Mouse (Mus musculus) macrophage (primary cell): ENCODE results near the gene Hist1h4b. TPM values are rescaled to one million over a fixed set of nuclear protein-coding genes. Genes with fewer than 3 reads are reported as not detected.
A peak's percentile ranks its signal among the peaks of the same experiment; 100 is the strongest.
"Not testable (repeated sequence)": the region's sequence is repeated elsewhere in the genome, so short reads cannot be mapped to it uniquely, and the experiment has no call there.

Experiments used
- H3K27ac ChIP-seq: fragments of 350-480 bp; formaldehyde crosslinking; 2 replicates; pipeline ENCODE4 v1.9.0; 2021
- H3K36me3 ChIP-seq: fragments of 350-480 bp; formaldehyde crosslinking; 2 replicates; pipeline ENCODE4 v1.9.0; 2021; ENCODE audit errors: inconsistent target
- H3K4me3 ChIP-seq: fragments of 350-480 bp; formaldehyde crosslinking; 2 replicates; pipeline ENCODE4 v1.9.0; 2021; ENCODE audit errors: inconsistent target
- H3K79me2 ChIP-seq: fragments of 350-480 bp; formaldehyde crosslinking; 2 replicates; pipeline ENCODE4 v1.9.0; 2021; ENCODE audit errors: inconsistent target
- WGBS: methylation state at CpG from one replicate; pipeline ENCODE4 v1.1.7; 2026; ENCODE audit warnings: inconsistent platforms; ENCODE audit not compliant: missing documents; 5-methylcytosine and 5-hydroxymethylcytosine counted together
- polyA plus RNA-seq: library from polyadenylated mRNA; stranded (reverse); fragments of 250-400 nt; gene quantifications from 3 replicates; pipeline ENCODE4 v1.2.4, GENCODE M21; 2018; ENCODE audit warnings: inconsistent platforms

The Hist1h4b gene
- polyA plus RNA-seq, 1 experiment from 2014 or later, result 0.99 TPM

- no peak overlapping the region for H3K27ac ChIP-seq
- H3K36me3 ChIP-seq, result no peaks in the 10 kb centered on the region
- no peak overlapping the region; the same call in 1 of the 2 replicates for H3K4me3 ChIP-seq
- no peaks in the 10 kb centered on the region for H3K79me2 ChIP-seq
- WGBS, result 40% methylated on average over 3 of the region's 3 CpGs
These were observed 1.1 kb downstream of the Hist1h4b start for GRCm38 (mm10) chr13:23757921-23758320.

GRCm38 (mm10) chr13:23759251-23759771, 2.5 kb downstream of the Hist1h4b start:
- 89% methylated on average over 3 of the region's 3 CpGs for WGBS
- Histone ChIP-seq H3K27ac (no peak overlapping the region), H3K36me3 (no peaks in the 10 kb centered on the region), H3K4me3 (no peak overlapping the region), H3K79me2 (no peaks in the 10 kb centered on the region)

DNA sequence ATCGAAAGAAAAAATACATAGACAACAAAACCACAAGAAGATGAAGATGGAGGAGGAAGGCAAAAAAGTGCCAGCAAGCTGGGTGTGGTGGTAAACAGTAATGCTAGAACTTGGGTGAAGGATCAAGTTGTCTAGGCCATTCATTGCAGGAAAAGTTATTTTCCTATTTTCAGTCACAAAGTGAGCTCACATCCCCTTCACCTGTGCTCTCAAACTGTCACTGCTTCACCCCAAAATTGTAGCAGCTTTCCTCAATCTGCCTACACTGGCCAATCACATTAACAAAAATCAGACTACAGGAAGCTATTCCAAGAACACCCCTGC, 3.1 kb downstream of the Hist1h4b start:
- Histone ChIP-seq H3K36me3 (no peaks in the 10 kb centered on the region), H3K79me2 (no peaks in the 10 kb centered on the region), H3K4me3 (peak overlapping the region; percentile 26; the same call in 1 of the 2 replicates), H3K27ac (peak overlapping the region; percentile 62)
- 20% methylated on average over 1 of the region's 1 CpGs for WGBS

GRCm38 (mm10) chr13:23760240-23760971, 3.6 kb downstream of the Hist1h4b start:
- H3K27ac ChIP-seq, result peak overlapping the region; percentile 62
- WGBS, result 3% methylated on average over 13 of the region's 27 CpGs
- H3K36me3 ChIP-seq, result no peaks in the 10 kb centered on the region
- H3K79me2 ChIP-seq, result no peaks in the 10 kb centered on the region
- peak overlapping the region; percentile 26 for H3K4me3 ChIP-seq

DNA sequence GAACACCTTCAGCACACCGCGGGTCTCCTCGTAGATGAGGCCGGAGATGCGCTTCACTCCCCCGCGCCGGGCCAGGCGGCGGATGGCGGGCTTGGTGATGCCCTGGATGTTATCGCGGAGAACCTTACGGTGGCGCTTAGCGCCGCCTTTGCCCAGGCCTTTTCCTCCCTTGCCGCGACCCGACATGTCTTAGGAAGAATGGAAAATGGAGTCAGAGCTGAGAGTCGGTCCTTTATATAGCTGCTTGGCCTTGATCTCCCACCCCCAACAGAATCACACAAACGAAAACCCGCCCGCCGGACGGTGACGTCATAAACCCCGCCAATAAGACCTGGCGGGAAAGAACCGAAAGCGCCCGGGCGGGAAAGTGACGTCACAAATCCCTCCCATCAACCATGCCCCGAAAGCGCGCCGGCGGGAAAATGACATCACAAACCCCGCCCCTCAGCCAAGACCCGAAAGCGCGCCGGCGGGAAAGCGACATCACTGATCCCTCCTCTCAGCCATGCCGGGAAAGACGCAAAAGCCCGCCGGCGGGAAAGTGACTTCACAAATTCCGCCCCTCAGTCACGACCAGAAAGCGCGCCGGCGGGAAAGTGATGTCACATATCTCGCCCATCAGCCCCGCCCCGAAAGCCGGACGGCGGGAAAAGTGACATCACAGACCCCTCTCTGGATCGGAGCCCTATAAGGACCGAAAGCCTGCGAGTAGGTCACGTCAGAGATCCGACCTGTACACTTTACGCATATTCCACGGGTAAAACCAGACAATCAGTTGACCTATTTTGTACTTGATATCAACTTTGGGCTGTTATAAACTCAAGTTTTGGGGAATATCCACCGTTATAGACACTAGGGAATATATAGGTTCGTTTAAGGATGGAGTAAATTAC, 4.4 kb downstream of the Hist1h4b start, which contains the start of gene Hist1h4a:
Gene Hist1h4a, minus strand, starts transcription at position 259 of the 893 bp plus-strand sequence.
- Histone ChIP-seq H3K27ac (peak within 1 kb of the TSS; percentile 62), H3K79me2 (no peaks in the 10 kb centered on the region), H3K36me3 (no peaks in the 10 kb centered on the region), H3K4me3 (peak within 1 kb of the TSS; percentile 31)
- WGBS, result under 1% methylated on average over 54 of the region's 72 CpGs

DNA sequence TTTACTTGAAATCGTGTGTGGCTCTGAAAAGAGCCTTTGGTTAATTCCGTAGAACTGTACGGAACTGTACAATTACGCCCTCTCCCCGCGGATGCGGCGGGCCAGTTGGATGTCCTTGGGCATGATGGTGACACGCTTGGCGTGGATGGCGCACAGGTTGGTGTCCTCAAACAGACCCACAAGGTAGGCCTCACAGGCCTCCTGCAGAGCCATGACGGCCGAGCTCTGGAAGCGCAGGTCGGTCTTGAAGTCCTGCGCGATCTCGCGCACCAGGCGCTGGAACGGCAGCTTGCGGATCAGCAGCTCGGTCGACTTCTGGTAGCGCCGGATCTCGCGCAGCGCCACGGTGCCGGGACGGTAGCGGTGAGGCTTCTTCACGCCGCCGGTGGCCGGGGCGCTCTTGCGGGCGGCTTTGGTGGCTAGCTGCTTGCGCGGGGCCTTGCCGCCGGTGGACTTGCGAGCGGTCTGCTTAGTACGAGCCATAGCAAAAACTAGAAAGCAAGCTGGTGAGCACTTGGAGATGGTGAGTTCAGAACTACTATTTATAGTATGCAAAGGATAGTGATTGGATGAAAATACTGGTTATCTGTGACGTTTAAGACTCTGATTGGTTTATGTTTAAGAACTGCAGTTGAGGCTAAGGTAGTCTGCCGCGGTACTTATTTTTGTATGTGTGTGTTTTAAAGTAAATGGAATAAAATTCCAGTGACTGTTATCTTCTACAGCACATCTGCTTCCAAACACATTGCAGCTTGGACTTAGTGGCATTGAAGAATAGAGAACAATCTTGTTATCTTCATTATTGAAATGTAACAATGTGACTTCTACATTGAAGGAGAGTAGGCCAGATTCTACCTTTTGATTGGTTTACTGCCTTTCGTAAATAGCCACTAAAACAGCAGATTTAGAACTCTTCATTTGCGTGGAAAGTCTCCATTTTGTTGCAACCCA, 5.3 kb downstream of the Hist1h4b start, which contains the start of gene Hist1h3a:
Gene Hist1h3a, minus strand, starts transcription at position 516 of the 951 bp plus-strand sequence.
- Histone ChIP-seq H3K4me3 (peak within 1 kb of the TSS; percentile 32), H3K27ac (peak within 1 kb of the TSS; percentile 70)
- WGBS, result under 1% methylated on average over 19 of the region's 52 CpGs
- not testable (repeated sequence) for H3K36me3 ChIP-seq, H3K79me2 ChIP-seq

DNA sequence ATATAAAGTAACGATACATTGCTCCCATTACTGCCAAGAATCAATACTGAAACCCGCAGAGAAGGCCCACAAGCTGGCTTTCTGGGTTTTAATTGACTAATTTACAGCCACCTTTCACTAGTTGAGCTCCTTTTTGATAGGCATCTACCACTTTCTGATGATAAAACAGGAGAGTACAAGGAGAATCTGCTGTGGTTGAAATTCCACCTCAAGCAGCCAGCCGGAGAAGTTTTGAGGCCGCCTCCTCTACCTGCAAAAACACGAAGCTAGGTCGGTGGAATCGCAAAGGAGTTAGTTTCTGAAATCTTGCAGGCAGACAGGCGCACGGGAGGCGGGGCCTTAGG, 6.4 kb downstream of the Hist1h4b start:
- under 1% methylated on average over 10 of the region's 10 CpGs for WGBS
- Histone ChIP-seq H3K79me2 (no peaks in the 10 kb centered on the region), H3K27ac (peak overlapping the region; percentile 70), H3K36me3 (no peaks in the 10 kb centered on the region), H3K4me3 (peak overlapping the region; percentile 32; the same call in 1 of the 2 replicates)

DNA sequence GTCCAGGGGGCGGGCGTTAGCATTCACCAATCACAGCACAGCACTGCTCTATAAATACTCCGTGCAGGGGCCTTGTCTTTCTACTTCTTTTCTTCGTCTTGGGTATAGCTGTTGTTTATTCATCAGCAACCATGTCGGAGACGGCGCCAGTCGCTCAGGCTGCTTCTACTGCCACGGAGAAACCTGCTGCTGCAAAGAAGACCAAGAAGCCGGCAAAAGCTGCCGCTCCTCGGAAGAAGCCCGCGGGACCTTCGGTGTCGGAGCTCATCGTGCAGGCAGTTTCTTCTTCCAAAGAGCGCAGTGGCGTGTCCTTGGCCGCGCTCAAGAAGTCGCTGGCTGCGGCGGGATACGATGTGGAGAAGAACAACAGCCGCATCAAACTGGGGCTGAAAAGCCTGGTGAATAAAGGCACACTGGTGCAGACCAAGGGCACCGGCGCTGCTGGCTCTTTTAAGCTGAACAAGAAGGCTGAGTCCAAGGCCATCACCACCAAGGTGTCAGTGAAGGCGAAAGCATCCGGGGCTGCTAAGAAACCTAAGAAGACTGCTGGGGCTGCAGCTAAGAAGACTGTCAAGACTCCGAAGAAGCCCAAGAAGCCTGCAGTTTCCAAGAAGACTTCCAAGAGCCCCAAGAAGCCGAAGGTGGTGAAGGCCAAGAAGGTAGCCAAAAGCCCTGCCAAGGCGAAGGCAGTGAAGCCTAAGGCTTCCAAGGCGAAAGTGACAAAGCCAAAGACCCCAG, 6.9 kb downstream of the Hist1h4b start, which contains the start of gene Hist1h1a:
Gene Hist1h1a, plus strand, starts transcription at position 81 of the 738 bp plus-strand sequence.
- WGBS, result 6% methylated on average over 33 of the region's 34 CpGs
- Histone ChIP-seq H3K4me3 (peak within 1 kb of the TSS; percentile 32), H3K27ac (peak within 1 kb of the TSS; percentile 70), H3K79me2 (no peaks in the 10 kb centered on the region), H3K36me3 (no peaks in the 10 kb centered on the region)

DNA sequence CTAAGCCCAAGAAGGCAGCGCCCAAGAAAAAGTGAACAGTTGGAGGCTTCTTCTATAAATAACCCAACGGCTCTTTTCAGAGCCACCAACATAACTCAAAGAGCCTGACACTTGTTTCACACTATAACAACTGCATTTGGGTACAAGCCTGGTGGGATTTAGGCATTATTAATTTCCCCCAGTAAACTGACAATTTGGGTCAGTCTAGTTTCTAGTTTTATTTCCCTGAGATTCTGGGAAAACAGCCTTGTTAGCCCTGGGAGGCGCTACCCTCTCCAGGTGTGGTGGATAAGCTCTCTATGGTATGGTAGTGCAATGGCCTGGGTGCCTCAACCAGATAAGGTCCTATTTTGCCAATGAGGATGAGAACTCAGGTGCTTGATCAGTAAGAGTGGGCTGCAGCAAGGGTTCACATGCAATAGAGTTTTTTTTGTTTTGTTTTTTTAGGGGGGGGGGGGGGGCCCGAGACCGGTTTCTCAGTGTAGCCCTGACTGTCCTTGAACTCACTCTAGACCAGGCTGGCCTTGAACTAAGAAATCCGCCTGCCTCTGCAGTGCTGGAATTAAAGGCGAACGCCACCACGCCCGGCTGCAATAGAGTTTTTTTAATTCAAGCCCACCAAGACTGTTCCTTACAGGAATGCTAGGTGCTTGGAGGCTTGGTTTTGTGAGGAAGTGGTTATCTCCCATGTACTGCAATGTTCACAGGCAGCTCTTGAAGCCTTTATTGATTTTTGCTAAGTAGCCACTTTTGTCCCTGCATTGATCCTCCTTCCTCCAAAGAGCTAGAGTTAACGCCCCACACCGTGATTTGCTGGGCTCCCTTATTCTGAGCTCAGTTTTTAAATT, 7.7 kb downstream of the Hist1h4b start:
- Histone ChIP-seq H3K4me3 (peak overlapping the region; percentile 32), H3K27ac (peak overlapping the region; percentile 70), H3K79me2 (no peaks in the 10 kb centered on the region), H3K36me3 (no peaks in the 10 kb centered on the region)
- 64% methylated on average over 12 of the region's 12 CpGs for WGBS

DNA sequence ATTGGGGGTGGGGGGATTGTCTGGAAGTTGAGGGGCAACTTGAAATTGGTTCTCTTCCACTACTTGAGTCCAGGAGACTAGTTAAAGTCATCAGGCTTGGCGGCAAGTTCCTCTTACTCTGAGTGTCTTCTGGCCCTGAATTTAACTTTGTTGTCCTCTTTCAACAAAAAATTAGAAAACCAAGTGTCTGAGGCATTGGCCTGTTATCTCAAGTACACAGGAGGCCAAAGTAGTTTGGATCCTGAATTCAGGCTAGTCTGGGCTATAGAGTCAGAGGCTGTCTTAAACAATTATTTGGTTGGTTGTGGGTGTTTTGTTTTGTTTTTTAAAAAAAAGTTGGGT, 8.3 kb downstream of the Hist1h4b start:
- Histone ChIP-seq H3K36me3 (no peaks in the 10 kb centered on the region), H3K79me2 (no peaks in the 10 kb centered on the region), H3K27ac (no peak overlapping the region), H3K4me3 (no peak overlapping the region)
- 55% methylated on average over 1 of the region's 1 CpGs for WGBS

GRCm38 (mm10) chr13:23766772-23767171, 10.0 kb downstream of the Hist1h4b start:
- no peaks in the 10 kb centered on the region for H3K36me3 ChIP-seq
- H3K79me2 ChIP-seq, result no peaks in the 10 kb centered on the region
- no peak overlapping the region for H3K27ac ChIP-seq
- no peak overlapping the region for H3K4me3 ChIP-seq

- no peak overlapping the region for H3K4me3 ChIP-seq
These were observed 12.1 kb downstream of the Hist1h4b start for GRCm38 (mm10) chr13:23768834-23769397.

DNA sequence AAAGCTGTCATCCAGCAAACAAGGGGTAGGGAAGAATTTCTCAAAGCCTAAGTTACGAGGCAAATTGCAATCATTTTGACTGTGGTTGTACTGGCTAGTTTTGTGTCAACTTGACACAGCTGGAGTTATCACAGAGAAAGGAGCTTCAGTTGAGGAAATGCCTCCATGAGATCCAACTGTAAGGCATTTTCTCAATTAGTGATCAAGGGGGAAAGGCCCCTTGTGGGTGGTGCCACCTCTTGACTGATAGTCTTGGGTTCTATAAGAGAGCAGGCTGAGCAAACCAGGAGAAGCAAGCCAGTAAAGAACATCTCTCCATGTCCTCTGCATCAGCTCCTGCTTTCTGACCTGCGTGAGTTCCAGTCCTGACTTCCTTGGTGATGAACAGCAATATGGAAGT, 12.8 kb downstream of the Hist1h4b start, which contains the start of gene Trim38:
Gene Trim38, plus strand, starts transcription at position 301 of the 400 bp plus-strand sequence.
- H3K4me3 ChIP-seq, H3K79me2 ChIP-seq, H3K27ac ChIP-seq, H3K36me3 ChIP-seq: not testable (repeated sequence)
- 81% methylated on average over 2 of the region's 2 CpGs for WGBS

More at GRCm38 (mm10) chr13:23768834-23769397, 12.1 kb downstream of the Hist1h4b start:
- H3K79me2 ChIP-seq, result no peaks in the 10 kb centered on the region
- no peak overlapping the region for H3K27ac ChIP-seq
- WGBS, result 5% methylated on average over 5 of the region's 5 CpGs
- no peaks in the 10 kb centered on the region for H3K36me3 ChIP-seq
